Mouse (Mus musculus): ENCODE results near the gene Psors1c2.

- TF ChIP-seq CTCF (IDR thresholded peaks at IDR 0.05; ENCODE audit: control insufficient read depth, insufficient read depth, insufficient read length) (no peak), MAX (IDR thresholded peaks at IDR 0.05) (no peak)
Measured at GRCm38 (mm10) chr17:35532901-35533300, at the start of gene Psors1c2.
